Mouse (Mus musculus) cortical plate, adult 2 months (tissue): ENCODE data around the gene Intu.

Experiments used
- CTCF ChIP-seq: fragments of 200-500 bp; IDR thresholded peaks from 2 replicates; pipeline ENCODE4 v1.5.1; 2011; ENCODE audit warnings: mild to moderate bottlenecking, control low read depth, low read length; ENCODE audit not compliant: insufficient read depth; ENCODE audit errors: extremely low read depth
- POLR2A ChIP-seq: fragments of 200-500 bp; IDR thresholded peaks from 2 replicates; pipeline ENCODE4 v1.6.1; 2011; ENCODE audit warnings: mild to moderate bottlenecking, low read length, control low read depth; ENCODE audit not compliant: insufficient read depth; ENCODE audit errors: extremely low read depth

GRCm38 (mm10) chr3:40673515-40673914 lies 142.4 kb downstream of the Intu start:
- no peak for TF ChIP-seq CTCF
- no peak for TF ChIP-seq POLR2A
